Mouse (Mus musculus): ENCODE measurements around the gene Pgghg. TPM values are rescaled to one million over a fixed set of nuclear protein-coding genes. Genes with fewer than 3 reads are reported as not detected.

The Pgghg gene
- polyA plus RNA-seq, 1 experiment from 2014 or later: 6.0 TPM

DNA sequence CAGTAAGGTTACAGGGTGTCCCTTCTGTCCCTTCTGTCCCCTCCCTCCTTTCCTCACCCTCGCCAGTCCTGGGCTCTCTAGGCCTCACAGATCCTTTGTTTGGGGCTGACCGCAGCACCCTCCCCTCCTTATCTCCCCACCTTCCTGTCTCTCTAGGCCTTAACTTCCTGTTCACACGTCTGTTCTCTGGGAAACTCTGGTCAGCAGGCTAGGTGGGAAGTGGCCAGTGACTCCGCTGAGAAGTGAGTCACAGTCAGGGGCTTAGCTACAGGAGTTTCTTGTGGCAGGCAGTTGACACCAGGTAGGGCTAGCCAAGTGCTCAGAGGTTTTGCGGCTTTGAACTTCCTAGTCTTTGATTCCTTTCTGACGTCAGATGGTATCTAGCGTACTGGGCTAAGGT, 5.8 kb downstream of the Pgghg start:
- H3K9me3 ChIP-seq (replicated peaks): no peaks in the 10 kb centered on the region
- H3K9ac ChIP-seq: no peak overlapping the region
- H3K27me3 ChIP-seq: no peaks in the 10 kb centered on the region
- peaks cover 59% of the 10 kb centered on the region for H3K4me1 ChIP-seq (replicated peaks)
- peak; percentile 27; the same call in 1 of the 2 replicates for ATAC-seq (ENCODE audit: insufficient read depth)
- peaks cover 37% of the 10 kb centered on the region; the same call in 1 of the 2 replicates for H3K36me3 ChIP-seq (replicated peaks)
- 0 out of 2 replicates have a peak overlapping the region, but pooled peaks have one; percentile 2 for H3K27ac ChIP-seq (replicated peaks)
- no peak overlapping the region for H3K4me3 ChIP-seq (replicated peaks)
- WGBS (ENCODE audit: insufficient replicate concordance): 19% methylated on average over 7 of the region's 7 CpGs
- no peak overlapping the region for H3K4me2 ChIP-seq

DNA sequence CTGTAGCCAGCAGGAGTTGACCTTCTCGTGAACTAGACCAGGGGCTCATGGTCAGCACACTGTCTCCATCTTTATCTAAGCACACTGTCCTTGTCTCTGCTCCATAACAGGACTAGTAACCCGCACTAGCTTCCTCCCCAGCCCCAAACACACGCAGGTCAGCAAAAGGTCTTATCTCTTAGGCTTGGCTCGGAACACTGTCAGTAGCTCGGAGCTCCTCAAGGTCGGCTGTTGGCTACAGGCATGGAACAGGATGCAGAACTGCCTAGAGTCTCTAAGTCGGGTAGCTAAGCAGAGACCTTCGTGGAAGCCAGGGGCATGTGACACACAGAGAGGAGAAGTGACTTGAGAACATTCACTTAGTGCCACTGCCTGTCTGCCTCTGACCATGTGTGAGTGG, 7.0 kb downstream of the Pgghg start:
- H3K27ac ChIP-seq (replicated peaks): no peak overlapping the region
- 30% methylated on average over 8 of the region's 8 CpGs for WGBS (ENCODE audit: insufficient replicate concordance)
- H3K36me3 ChIP-seq (replicated peaks): peaks cover 40% of the 10 kb centered on the region; the same call in 1 of the 2 replicates
- H3K9ac ChIP-seq: no peak overlapping the region
- no peaks in the 10 kb centered on the region for H3K27me3 ChIP-seq
- H3K4me1 ChIP-seq (replicated peaks): peaks cover 57% of the 10 kb centered on the region
- no peak overlapping the region for H3K4me2 ChIP-seq
- ATAC-seq (ENCODE audit: insufficient read depth): peak; percentile 22; the same call in 1 of the 2 replicates
- H3K9me3 ChIP-seq (replicated peaks): no peaks in the 10 kb centered on the region
- H3K4me3 ChIP-seq (replicated peaks): no peak overlapping the region

DNA sequence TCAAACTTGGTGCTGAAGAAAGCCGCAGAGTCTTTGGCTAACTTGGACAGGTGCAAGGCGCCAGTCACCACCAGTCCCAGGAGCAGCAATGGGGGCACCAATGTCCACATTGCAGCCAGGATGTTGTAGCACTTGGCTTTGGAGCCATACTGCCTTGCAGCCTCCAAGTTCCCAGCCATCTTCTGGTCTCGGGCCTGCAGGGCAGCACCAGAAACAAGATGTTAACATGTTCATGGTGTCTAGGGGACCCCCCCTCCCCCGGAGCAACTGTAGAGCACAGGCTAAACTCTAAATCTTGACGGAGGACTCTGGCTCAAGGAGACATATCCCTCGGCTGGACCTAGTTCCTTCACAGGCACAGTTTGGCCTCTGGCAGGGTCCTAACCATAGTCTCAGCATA, 8.1 kb downstream of the Pgghg start:
- no peak overlapping the region for H3K4me3 ChIP-seq (replicated peaks)
- H3K36me3 ChIP-seq (replicated peaks): peaks cover 41% of the 10 kb centered on the region; the same call in 1 of the 2 replicates
- no peak overlapping the region for H3K27ac ChIP-seq (replicated peaks)
- no peaks in the 10 kb centered on the region for H3K9me3 ChIP-seq (replicated peaks)
- WGBS (ENCODE audit: insufficient replicate concordance): 68% methylated on average over 6 of the region's 6 CpGs
- no peaks in the 10 kb centered on the region for H3K27me3 ChIP-seq
- H3K9ac ChIP-seq: no peak overlapping the region
- no peak overlapping the region for H3K4me2 ChIP-seq
- no peak for ATAC-seq (ENCODE audit: insufficient read depth)
- H3K4me1 ChIP-seq (replicated peaks): peaks cover 61% of the 10 kb centered on the region

DNA sequence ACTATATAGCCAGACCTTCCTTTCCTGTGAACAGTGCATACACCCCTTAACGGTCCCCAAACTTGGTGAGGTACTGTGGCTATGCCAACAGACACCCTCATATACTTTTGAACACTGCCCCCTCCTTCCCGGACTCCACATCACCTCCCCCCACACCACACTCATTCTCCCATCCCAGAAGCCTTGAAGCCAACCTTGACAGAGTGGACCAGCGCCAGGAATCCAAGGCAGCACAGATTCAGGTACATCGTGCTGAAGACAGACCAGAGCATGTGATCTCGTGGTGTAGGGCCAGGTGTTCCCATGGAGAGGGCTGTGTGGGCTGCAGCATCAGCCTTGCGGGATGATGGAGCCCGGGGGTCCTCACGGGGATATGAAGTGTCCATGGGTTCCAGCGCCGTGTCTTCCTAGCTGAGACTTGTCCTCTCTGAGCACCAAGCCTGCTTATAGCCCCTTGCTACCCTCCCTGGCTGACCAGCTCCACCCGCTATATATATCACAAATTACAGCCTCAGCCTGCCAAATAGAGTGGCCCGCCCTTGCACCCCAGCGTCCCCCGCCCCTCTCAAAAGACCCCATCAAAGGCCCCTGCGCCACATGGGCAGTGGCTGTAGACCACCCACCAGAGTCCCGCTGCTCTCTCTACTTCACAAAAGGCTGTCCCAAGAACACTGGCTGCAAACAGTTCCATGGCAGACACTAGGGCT, 8.8 kb downstream of the Pgghg start, which contains the start of gene Ifitm5:
Gene Ifitm5, minus strand, starts transcription at position 468 of the 707 bp plus-strand sequence.
- H3K36me3 ChIP-seq (replicated peaks): peaks cover 40% of the 10 kb centered on the region; the same call in 1 of the 2 replicates
- H3K4me2 ChIP-seq: no peak within 1 kb of the TSS
- no peak within 1 kb of the TSS for H3K4me3 ChIP-seq (replicated peaks)
- H3K9ac ChIP-seq: no peak within 1 kb of the TSS
- H3K27ac ChIP-seq (replicated peaks): no peak within 1 kb of the TSS
- H3K9me3 ChIP-seq (replicated peaks): no peaks in the 10 kb centered on the region
- H3K4me1 ChIP-seq (replicated peaks): peaks cover 69% of the 10 kb centered on the region
- ATAC-seq (ENCODE audit: insufficient read depth): no peak
- no peaks in the 10 kb centered on the region for H3K27me3 ChIP-seq
- 75% methylated on average over 16 of the region's 16 CpGs for WGBS (ENCODE audit: insufficient replicate concordance)

DNA sequence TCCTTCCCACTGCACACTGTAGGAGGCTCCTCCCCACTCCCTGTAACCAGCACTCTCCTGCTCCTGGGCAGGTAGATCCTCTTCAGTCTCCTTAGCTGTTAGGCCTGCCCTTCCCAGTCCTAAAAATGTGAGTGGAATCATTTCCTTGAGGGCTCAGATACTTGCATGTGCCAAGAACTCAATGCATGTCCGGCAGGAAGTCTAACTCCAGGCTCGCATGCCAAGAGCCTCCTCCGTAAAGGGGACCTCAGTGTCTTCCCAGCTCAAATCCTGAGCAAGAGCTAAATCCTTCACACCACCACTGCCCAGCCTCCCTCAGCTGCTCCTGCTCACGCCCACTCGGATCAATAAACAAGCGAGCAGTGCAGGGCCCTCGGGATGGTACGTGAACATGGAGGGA, 9.9 kb downstream of the Pgghg start:
- Histone ChIP-seq H3K27ac (replicated peaks) (no peak overlapping the region), H3K4me1 (replicated peaks) (peaks cover 73% of the 10 kb centered on the region), H3K27me3 (no peaks in the 10 kb centered on the region), H3K9ac (no peak overlapping the region), H3K9me3 (replicated peaks) (no peaks in the 10 kb centered on the region), H3K36me3 (replicated peaks) (peaks cover 35% of the 10 kb centered on the region; the same call in 1 of the 2 replicates), H3K4me2 (no peak overlapping the region), H3K4me3 (replicated peaks) (no peak overlapping the region)
- no peak for ATAC-seq (ENCODE audit: insufficient read depth)
- WGBS (ENCODE audit: insufficient replicate concordance): 66% methylated on average over 8 of the region's 8 CpGs

DNA sequence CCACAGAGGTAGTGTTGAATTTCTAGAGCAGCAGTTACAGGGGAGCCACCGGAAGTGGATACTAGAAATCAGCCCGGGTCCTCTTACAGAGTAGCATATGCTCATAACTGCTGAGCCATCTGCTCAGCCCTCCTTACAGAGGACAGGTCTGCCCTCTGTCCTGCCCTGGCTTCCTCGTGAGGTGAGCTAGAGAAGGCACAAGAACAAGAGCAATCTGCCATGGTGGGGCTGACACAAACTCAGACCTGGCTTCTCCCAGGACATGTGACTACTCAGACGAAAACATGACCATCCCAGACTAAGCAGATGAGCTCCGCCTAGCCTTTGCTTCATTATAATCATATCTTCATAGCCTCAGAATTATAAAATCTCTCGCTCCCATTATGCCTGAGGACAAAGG, 10.6 kb downstream of the Pgghg start:
- no peak overlapping the region for H3K4me3 ChIP-seq (replicated peaks)
- ATAC-seq (ENCODE audit: insufficient read depth): no peak
- no peak overlapping the region for H3K9ac ChIP-seq
- 61% methylated on average over 6 of the region's 6 CpGs for WGBS (ENCODE audit: insufficient replicate concordance)
- H3K27ac ChIP-seq (replicated peaks): no peak overlapping the region
- H3K9me3 ChIP-seq (replicated peaks): no peaks in the 10 kb centered on the region
- peaks cover 72% of the 10 kb centered on the region for H3K4me1 ChIP-seq (replicated peaks)
- no peaks in the 10 kb centered on the region for H3K27me3 ChIP-seq
- peaks cover 28% of the 10 kb centered on the region; the same call in 1 of the 2 replicates for H3K36me3 ChIP-seq (replicated peaks)
- H3K4me2 ChIP-seq: no peak overlapping the region

DNA sequence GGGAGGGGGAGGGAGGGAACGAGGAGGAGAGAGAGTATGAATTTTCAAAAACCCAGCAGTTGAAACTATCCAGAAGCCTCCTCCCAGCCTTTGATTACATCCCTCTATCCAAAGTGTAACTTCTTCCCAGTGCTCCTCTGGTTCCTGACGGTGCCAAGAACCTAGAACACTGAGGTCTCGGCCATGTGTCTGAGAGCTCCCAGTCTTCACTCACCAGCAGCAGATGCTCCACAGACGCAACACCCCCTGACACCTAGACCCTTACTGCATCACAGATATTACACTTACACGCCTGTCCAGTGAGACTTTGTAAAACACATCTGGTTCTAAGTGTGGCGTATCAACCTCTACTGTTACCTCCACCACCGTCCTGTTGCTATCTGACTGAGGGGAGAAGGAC, 11.2 kb downstream of the Pgghg start:
- no peak overlapping the region for H3K27ac ChIP-seq (replicated peaks)
- ATAC-seq (ENCODE audit: insufficient read depth): no peak
- no peaks in the 10 kb centered on the region for H3K27me3 ChIP-seq
- H3K4me3 ChIP-seq (replicated peaks): no peak overlapping the region
- H3K4me2 ChIP-seq: no peak overlapping the region
- H3K9me3 ChIP-seq (replicated peaks): no peaks in the 10 kb centered on the region
- H3K9ac ChIP-seq: no peak overlapping the region
- WGBS (ENCODE audit: insufficient replicate concordance): 67% methylated on average over 7 of the region's 7 CpGs
- H3K4me1 ChIP-seq (replicated peaks): peaks cover 69% of the 10 kb centered on the region
- peaks cover 28% of the 10 kb centered on the region; the same call in 1 of the 2 replicates for H3K36me3 ChIP-seq (replicated peaks)

DNA sequence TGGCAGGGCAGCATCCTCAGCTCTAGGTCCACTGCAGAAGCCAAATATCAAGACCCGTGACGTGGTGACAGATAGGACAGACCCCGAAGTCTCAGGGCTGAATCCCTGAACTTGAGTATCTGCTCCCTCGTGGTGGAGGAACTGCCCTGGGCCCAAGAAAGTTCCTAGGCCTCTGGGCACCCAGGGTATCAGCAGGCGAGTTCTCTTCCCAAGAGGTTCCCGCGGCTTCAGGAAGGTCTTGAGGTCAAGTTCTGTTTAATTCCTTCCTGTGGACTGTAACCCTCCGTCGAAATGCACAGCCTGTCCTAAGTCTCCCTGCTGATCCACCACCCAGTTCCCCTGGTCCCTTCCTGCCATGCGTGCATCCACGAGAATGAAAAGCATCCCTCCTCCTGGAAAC, 11.9 kb downstream of the Pgghg start:
- no peak overlapping the region; the same call in 1 of the 2 replicates for H3K4me2 ChIP-seq
- ATAC-seq (ENCODE audit: insufficient read depth): no peak
- H3K4me1 ChIP-seq (replicated peaks): peaks cover 62% of the 10 kb centered on the region
- no peak overlapping the region for H3K4me3 ChIP-seq (replicated peaks)
- H3K36me3 ChIP-seq (replicated peaks): peaks cover 23% of the 10 kb centered on the region; the same call in 1 of the 2 replicates
- H3K27me3 ChIP-seq: no peaks in the 10 kb centered on the region
- H3K9ac ChIP-seq: no peak overlapping the region
- no peak overlapping the region for H3K27ac ChIP-seq (replicated peaks)
- 46% methylated on average over 11 of the region's 11 CpGs for WGBS (ENCODE audit: insufficient replicate concordance)
- H3K9me3 ChIP-seq (replicated peaks): no peaks in the 10 kb centered on the region

DNA sequence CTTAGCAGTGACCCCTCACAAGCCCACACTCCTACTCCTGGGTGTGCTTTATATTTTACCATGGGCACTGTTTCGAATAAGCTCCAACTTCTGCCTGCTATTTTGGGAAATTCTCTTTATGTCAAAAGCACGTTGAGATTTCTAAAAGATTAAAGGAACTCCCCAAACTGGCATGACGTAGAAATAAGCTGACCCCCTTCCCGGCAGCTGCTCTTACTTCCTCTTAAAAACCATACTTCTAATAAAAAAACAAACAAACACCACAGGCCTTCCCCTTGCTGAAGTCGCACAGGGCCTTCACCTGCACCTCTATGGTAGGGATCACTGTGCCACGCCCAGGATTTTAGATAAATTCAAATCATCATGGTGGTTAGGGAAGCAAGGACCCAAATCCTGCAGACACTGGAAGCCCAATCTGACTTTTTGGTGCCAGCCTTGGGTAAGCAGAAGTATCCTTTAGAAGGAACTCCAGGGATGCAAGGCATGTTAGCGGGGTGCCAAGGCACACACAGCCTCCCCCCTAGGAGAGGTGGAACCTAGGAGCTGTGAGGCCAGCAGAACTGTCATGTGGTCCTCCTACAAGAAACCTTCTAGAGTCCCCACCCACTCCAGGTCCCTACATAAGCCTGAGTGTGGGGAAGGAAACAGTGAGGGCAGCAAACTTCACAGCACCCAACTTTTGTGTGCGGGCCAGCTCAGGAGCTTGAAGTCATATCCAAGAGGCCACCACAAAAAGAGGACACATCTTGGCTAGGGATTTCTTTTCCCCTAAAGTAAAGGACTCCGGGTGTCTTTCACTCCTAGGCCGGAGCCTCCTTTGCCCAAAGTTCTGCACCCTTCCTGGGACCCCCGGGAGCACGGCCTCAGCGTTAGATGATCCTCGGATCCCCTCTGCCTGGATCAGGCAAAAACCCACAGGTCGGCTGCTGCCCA, 12.9 kb downstream of the Pgghg start:
- Histone ChIP-seq H3K27me3 (no peaks in the 10 kb centered on the region), H3K4me2 (peak overlapping the region; percentile 65), H3K36me3 (replicated peaks) (peaks cover 16% of the 10 kb centered on the region; the same call in 1 of the 2 replicates), H3K9me3 (replicated peaks) (no peaks in the 10 kb centered on the region), H3K4me3 (replicated peaks) (peak overlapping the region; percentile 56), H3K4me1 (replicated peaks) (peaks cover 62% of the 10 kb centered on the region), H3K9ac (peak overlapping the region; percentile 2; the same call in 1 of the 2 replicates), H3K27ac (replicated peaks) (peak overlapping the region; percentile 66)
- no peak for ATAC-seq (ENCODE audit: insufficient read depth)
- 33% methylated on average over 15 of the region's 15 CpGs for WGBS (ENCODE audit: insufficient replicate concordance)

DNA sequence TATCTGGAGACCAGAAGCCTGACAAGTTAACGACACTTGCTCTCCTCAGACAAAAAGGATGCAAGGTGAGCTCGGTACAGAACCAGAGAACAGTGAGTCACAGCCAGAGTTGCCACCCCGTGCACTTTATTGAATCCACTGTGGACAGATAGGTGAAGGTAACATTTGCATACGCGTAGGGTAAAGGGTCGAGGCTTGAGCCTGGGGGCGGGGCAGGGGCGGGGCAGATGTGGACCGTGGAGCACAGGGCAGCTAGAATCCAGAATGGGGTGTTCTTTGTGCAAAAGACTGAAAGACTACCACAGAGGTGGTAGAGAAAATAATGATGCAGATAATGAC, 13.5 kb downstream of the Pgghg start:
- 0 out of 2 replicates have a peak overlapping the region, but pooled peaks have one; percentile 2 for H3K9ac ChIP-seq
- H3K27ac ChIP-seq (replicated peaks): peak overlapping the region; percentile 66
- peaks cover 62% of the 10 kb centered on the region for H3K4me1 ChIP-seq (replicated peaks)
- H3K9me3 ChIP-seq (replicated peaks): no peaks in the 10 kb centered on the region
- peaks cover 10% of the 10 kb centered on the region; the same call in 1 of the 2 replicates for H3K36me3 ChIP-seq (replicated peaks)
- H3K4me2 ChIP-seq: peak overlapping the region; percentile 65
- 5% methylated on average over 9 of the region's 9 CpGs for WGBS (ENCODE audit: insufficient replicate concordance)
- H3K27me3 ChIP-seq: no peaks in the 10 kb centered on the region
- no peak for ATAC-seq (ENCODE audit: insufficient read depth)
- peak overlapping the region; percentile 56 for H3K4me3 ChIP-seq (replicated peaks)

DNA sequence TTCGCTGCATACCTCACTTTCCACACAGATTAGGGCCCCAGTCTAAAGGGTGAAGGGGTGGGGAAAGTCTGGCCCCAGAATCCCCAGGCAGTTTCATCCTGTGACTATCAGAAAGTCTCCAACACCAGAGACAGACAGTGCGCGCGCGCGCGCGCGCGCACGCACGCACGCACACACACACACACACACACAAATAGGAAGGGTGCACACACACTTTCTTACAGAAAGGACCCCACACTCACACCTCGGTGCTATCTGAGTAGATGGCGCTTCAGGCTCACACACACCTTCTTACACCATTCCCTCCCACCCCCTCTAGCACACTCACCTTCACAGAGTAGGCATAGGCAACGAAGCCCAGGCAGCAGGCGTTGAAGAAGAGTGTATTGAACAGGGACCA, 14.2 kb downstream of the Pgghg start:
- H3K4me3 ChIP-seq (replicated peaks): peak overlapping the region; percentile 56
- ATAC-seq (ENCODE audit: insufficient read depth): peak; percentile 29
- no peaks in the 10 kb centered on the region for H3K9me3 ChIP-seq (replicated peaks)
- H3K4me2 ChIP-seq: peak overlapping the region; percentile 65
- peak overlapping the region; percentile 37; the same call in 1 of the 2 replicates for H3K9ac ChIP-seq
- H3K27me3 ChIP-seq: no peaks in the 10 kb centered on the region
- WGBS (ENCODE audit: insufficient replicate concordance): 1% methylated on average over 17 of the region's 17 CpGs
- peak overlapping the region; percentile 77 for H3K27ac ChIP-seq (replicated peaks)
- H3K36me3 ChIP-seq (replicated peaks): 0 out of 2 replicates have a peak, but pooled peaks cover 4% of the 10 kb centered on the region
- peaks cover 60% of the 10 kb centered on the region for H3K4me1 ChIP-seq (replicated peaks)

Data from liver, embryonic 15.5 days (tissue).